Mouse (Mus musculus): Measurements from ENCODE around the gene Ndufa6. TPM values are rescaled to one million over a fixed set of nuclear protein-coding genes. Genes with fewer than 3 reads are reported as not detected.
"Not testable (repeated sequence)": the region's sequence is repeated elsewhere in the genome, so short reads cannot be mapped to it uniquely, and the experiment has no call there.

The Ndufa6 gene
- polyA plus RNA-seq (2015; fragmentation: Nextera tagmentation; extraction: Ambion mirVana), result 356 and 357 TPM in 2 replicates

- WGBS (ENCODE audit: insufficient replicate concordance), result 2% methylated on average over 57 of the region's 57 CpGs
- peak; percentile 98 for DNase-seq
- Histone ChIP-seq H3K9me3 (replicated peaks) (no peaks in the 10 kb centered on the region), H3K27me3 (no peaks in the 10 kb centered on the region), H3K4me3 (replicated peaks) (peak within 1 kb of the TSS; percentile 97), H3K4me2 (peak within 1 kb of the TSS; percentile 90), H3K36me3 (peaks cover 21% of the 10 kb centered on the region), H3K27ac (peak within 1 kb of the TSS; percentile 94), H3K9ac (peak within 1 kb of the TSS; percentile 99), H3K4me1 (replicated peaks) (peaks cover 62% of the 10 kb centered on the region)
- ATAC-seq (ENCODE audit: low read depth), result peak; percentile 99
Observed at GRCm38 (mm10) chr15:82354126-82354945, at the start of gene Ndufa6. TSS of gene Ndufa6 (minus strand) at chr15:82354322.

- no peak overlapping the region for H3K27ac ChIP-seq
- 74% methylated on average over 9 of the region's 9 CpGs for WGBS (ENCODE audit: insufficient replicate concordance)
- H3K9me3 ChIP-seq (replicated peaks), result no peaks in the 10 kb centered on the region
- ATAC-seq (ENCODE audit: low read depth) (no peak), DNase-seq (no peak)
- no peaks in the 10 kb centered on the region for H3K36me3 ChIP-seq
- H3K4me1 ChIP-seq (replicated peaks), result no peaks in the 10 kb centered on the region
- H3K27me3 ChIP-seq, result no peaks in the 10 kb centered on the region
- H3K4me2 ChIP-seq, result no peak overlapping the region
- H3K4me3 ChIP-seq (replicated peaks), result no peak overlapping the region
- no peak overlapping the region for H3K9ac ChIP-seq
Observed at GRCm38 (mm10) chr15:82403606-82404005, 49.5 kb upstream of the Ndufa6 start.

- H3K36me3 ChIP-seq, result no peaks in the 10 kb centered on the region
- no peak for ATAC-seq (ENCODE audit: low read depth)
- H3K4me3 ChIP-seq (replicated peaks), result no peak overlapping the region
- H3K9me3 ChIP-seq (replicated peaks), result no peaks in the 10 kb centered on the region
- H3K27ac ChIP-seq, result no peak overlapping the region
- H3K9ac ChIP-seq, result no peak overlapping the region
- H3K4me1 ChIP-seq (replicated peaks), result no peaks in the 10 kb centered on the region
- 62% methylated on average over 6 of the region's 6 CpGs for WGBS (ENCODE audit: insufficient replicate concordance)
- DNase-seq, result no peak
- H3K27me3 ChIP-seq, result no peaks in the 10 kb centered on the region
- H3K4me2 ChIP-seq, result no peak overlapping the region
Observed at GRCm38 (mm10) chr15:82402741-82403140, 48.6 kb upstream of the Ndufa6 start.

- H3K36me3 ChIP-seq, result no peaks in the 10 kb centered on the region
Observed at GRCm38 (mm10) chr15:82402106-82402505, 48.0 kb upstream of the Ndufa6 start.

GRCm38 (mm10) chr15:82401516-82401915 is 47.4 kb upstream of the Ndufa6 start:
- Histone ChIP-seq H3K36me3 (no peaks in the 10 kb centered on the region), H3K27me3 (no peaks in the 10 kb centered on the region), H3K4me3 (replicated peaks) (no peak overlapping the region), H3K27ac (no peak overlapping the region), H3K4me2 (no peak overlapping the region), H3K9ac (no peak overlapping the region), H3K4me1 (replicated peaks) (no peaks in the 10 kb centered on the region), H3K9me3 (replicated peaks) (no peaks in the 10 kb centered on the region)
- WGBS (ENCODE audit: insufficient replicate concordance), result 50% methylated on average over 2 of the region's 2 CpGs
- ATAC-seq (ENCODE audit: low read depth), result no peak
- no peak for DNase-seq

More at GRCm38 (mm10) chr15:82402106-82402505, 48.0 kb upstream of the Ndufa6 start:
- ATAC-seq (ENCODE audit: low read depth) (no peak), DNase-seq (no peak)
- H3K9me3 ChIP-seq (replicated peaks), result no peaks in the 10 kb centered on the region
- no peak overlapping the region for H3K9ac ChIP-seq
- no peaks in the 10 kb centered on the region for H3K4me1 ChIP-seq (replicated peaks)
- H3K4me2 ChIP-seq, result no peak overlapping the region
- no peak overlapping the region for H3K27ac ChIP-seq
- no peaks in the 10 kb centered on the region for H3K27me3 ChIP-seq
- H3K4me3 ChIP-seq (replicated peaks), result no peak overlapping the region

GRCm38 (mm10) chr15:82395955-82396354 is 41.8 kb upstream of the Ndufa6 start:
- not testable (repeated sequence) for H3K4me2 ChIP-seq; H3K9ac ChIP-seq; H3K27me3 ChIP-seq; H3K4me3 ChIP-seq (replicated peaks); H3K27ac ChIP-seq; H3K9me3 ChIP-seq (replicated peaks); H3K36me3 ChIP-seq; H3K4me1 ChIP-seq (replicated peaks); DNase-seq
- 51% methylated on average over 3 of the region's 3 CpGs for WGBS (ENCODE audit: insufficient replicate concordance)
- ATAC-seq (ENCODE audit: low read depth), result peak; percentile 47; the same call in 1 of the 2 replicates

GRCm38 (mm10) chr15:82393922-82394321 is 39.8 kb upstream of the Ndufa6 start, which contains the start of gene Cyp2d11:
TSS of gene Cyp2d11 (minus strand) at chr15:82394022.
- DNase-seq; ATAC-seq (ENCODE audit: low read depth); H3K36me3 ChIP-seq; H3K9me3 ChIP-seq (replicated peaks); H3K4me1 ChIP-seq (replicated peaks); H3K4me2 ChIP-seq; H3K27ac ChIP-seq; H3K27me3 ChIP-seq; H3K9ac ChIP-seq; H3K4me3 ChIP-seq (replicated peaks): not testable (repeated sequence)
- WGBS (ENCODE audit: insufficient replicate concordance), result 65% methylated on average over 2 of the region's 2 CpGs

- H3K4me3 ChIP-seq (replicated peaks); H3K4me1 ChIP-seq (replicated peaks); ATAC-seq (ENCODE audit: low read depth): not testable (repeated sequence)
Observed at GRCm38 (mm10) chr15:82389916-82390315, 35.8 kb upstream of the Ndufa6 start.

GRCm38 (mm10) chr15:82385729-82386128 is 31.6 kb upstream of the Ndufa6 start:
- 0 out of 2 replicates have a peak, but pooled peaks cover 3% of the 10 kb centered on the region for H3K4me1 ChIP-seq (replicated peaks)
- DNase-seq, result no peak
- 64% methylated on average over 2 of the region's 2 CpGs for WGBS (ENCODE audit: insufficient replicate concordance)
- H3K36me3 ChIP-seq, result no peaks in the 10 kb centered on the region
- H3K27ac ChIP-seq, result no peak overlapping the region
- 0 out of 2 replicates have a peak, but pooled peaks cover 3% of the 10 kb centered on the region for H3K27me3 ChIP-seq
- ATAC-seq (ENCODE audit: low read depth), result no peak
- H3K9me3 ChIP-seq (replicated peaks), result no peaks in the 10 kb centered on the region
- no peak overlapping the region for H3K4me3 ChIP-seq (replicated peaks)
- no peak overlapping the region for H3K9ac ChIP-seq
- H3K4me2 ChIP-seq, result no peak overlapping the region

More at GRCm38 (mm10) chr15:82389916-82390315, 35.8 kb upstream of the Ndufa6 start:
- H3K9me3 ChIP-seq (replicated peaks); H3K4me2 ChIP-seq; H3K36me3 ChIP-seq; H3K9ac ChIP-seq; H3K27ac ChIP-seq; DNase-seq; H3K27me3 ChIP-seq: not testable (repeated sequence)
- 70% methylated on average over 10 of the region's 10 CpGs for WGBS (ENCODE audit: insufficient replicate concordance)

- 0 out of 2 replicates have a peak, but pooled peaks cover 9% of the 10 kb centered on the region for H3K27me3 ChIP-seq
- DNase-seq (no peak), ATAC-seq (ENCODE audit: low read depth) (no peak)
- H3K9ac ChIP-seq, result no peak overlapping the region
- no peak overlapping the region for H3K27ac ChIP-seq
- 66% methylated on average over 2 of the region's 2 CpGs for WGBS (ENCODE audit: insufficient replicate concordance)
- H3K4me3 ChIP-seq (replicated peaks), result no peak overlapping the region
- H3K4me1 ChIP-seq (replicated peaks), result peaks cover 16% of the 10 kb centered on the region
- no peak overlapping the region for H3K4me2 ChIP-seq
- H3K9me3 ChIP-seq (replicated peaks), result no peaks in the 10 kb centered on the region
- H3K36me3 ChIP-seq, result no peaks in the 10 kb centered on the region
Observed at GRCm38 (mm10) chr15:82382441-82382840, 28.3 kb upstream of the Ndufa6 start.

GRCm38 (mm10) chr15:82380714-82381062 is 26.6 kb upstream of the Ndufa6 start:
- Histone ChIP-seq H3K9ac (no peak overlapping the region; the same call in 1 of the 2 replicates), H3K9me3 (replicated peaks) (no peaks in the 10 kb centered on the region), H3K4me2 (peak overlapping the region; percentile 52), H3K36me3 (no peaks in the 10 kb centered on the region), H3K27me3 (0 out of 2 replicates have a peak, but pooled peaks cover 9% of the 10 kb centered on the region), H3K27ac (peak overlapping the region; percentile 21; the same call in 1 of the 2 replicates), H3K4me1 (replicated peaks) (peaks cover 16% of the 10 kb centered on the region), H3K4me3 (replicated peaks) (peak overlapping the region; percentile 15; the same call in 1 of the 2 replicates)
- 35% methylated on average over 7 of the region's 7 CpGs for WGBS (ENCODE audit: insufficient replicate concordance)
- no peak for DNase-seq
- no peak for ATAC-seq (ENCODE audit: low read depth)
